Mouse (Mus musculus): ENCODE measurements around the gene Fam114a2. TPM values are rescaled to one million over a fixed set of nuclear protein-coding genes. Genes with fewer than 3 reads are reported as not detected.
A peak's percentile ranks its signal among the peaks of the same experiment; 100 is the strongest.

Gene Fam114a2
- polyA plus RNA-seq, 1 experiment from 2014 or later = 62.1 TPM

DNA sequence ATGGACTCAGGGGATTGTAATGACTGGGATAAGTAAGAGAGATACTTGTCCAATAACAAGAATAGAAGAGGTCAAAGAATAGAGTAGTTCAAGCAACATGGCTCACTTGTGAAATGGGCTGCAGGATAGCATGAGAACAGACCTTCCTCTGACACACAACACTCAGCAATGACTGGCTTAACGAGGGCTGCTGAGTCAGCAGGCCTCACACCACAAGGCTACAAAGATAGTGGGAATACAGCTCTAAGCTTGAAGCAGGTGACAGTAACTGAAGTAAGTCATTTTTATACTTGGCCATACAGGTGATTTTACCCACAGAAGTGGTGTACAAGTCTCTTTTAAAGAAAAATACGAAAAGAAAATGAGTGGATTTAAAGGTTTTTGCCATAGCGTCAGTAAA, 7.5 kb upstream of the Fam114a2 start:
- no peak for ATAC-seq (ENCODE audit: low FRiP score)
- H3K36me3 ChIP-seq (ENCODE audit: control insufficient read depth, insufficient read depth, low read length) = peaks cover 7% of the 10 kb centered on the region; the same call in 1 of the 2 replicates

DNA sequence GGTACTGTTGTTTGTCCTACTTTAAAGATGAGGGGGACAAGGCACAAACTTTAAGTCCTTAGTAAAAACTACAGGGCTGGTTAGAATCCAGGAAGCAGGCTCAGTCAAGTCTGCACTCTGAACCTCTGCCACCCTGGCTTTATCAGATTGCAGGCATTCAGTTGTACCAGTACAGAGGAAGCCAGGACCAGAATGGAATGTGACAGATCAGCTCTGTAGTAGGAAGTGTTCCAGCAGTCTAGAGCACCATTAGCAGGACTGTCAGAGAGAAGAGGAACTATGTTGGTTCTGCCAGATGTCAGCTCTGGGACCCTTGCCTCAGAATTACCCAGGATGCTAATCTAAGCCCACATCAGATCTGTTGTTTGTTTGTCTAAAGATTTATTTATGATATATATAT, 6.2 kb upstream of the Fam114a2 start:
- no peak for ATAC-seq (ENCODE audit: low FRiP score)

More for the DNA sequence above, 7.5 kb upstream of the Fam114a2 start:
- H3K27ac ChIP-seq (ENCODE audit: low read depth, low read length) = no peak overlapping the region
- H3K4me2 ChIP-seq (replicated peaks; ENCODE audit: low read depth, low read length) = no peak overlapping the region
- no peak for DNase-seq (ENCODE audit: low spot score)
- H3K9me3 ChIP-seq (ENCODE audit: control insufficient read depth, low read length) = no peaks in the 10 kb centered on the region
- no peak overlapping the region for H3K4me3 ChIP-seq (ENCODE audit: low read depth, low read length)
- WGBS = 90% methylated on average over 3 of the region's 3 CpGs
- H3K9ac ChIP-seq (ENCODE audit: low read depth, low read length) = no peak overlapping the region
- H3K27me3 ChIP-seq (ENCODE audit: control insufficient read depth, insufficient read depth, low read length) = no peaks in the 10 kb centered on the region
- H3K4me1 ChIP-seq (replicated peaks; ENCODE audit: control insufficient read depth, insufficient read depth, low read length) = no peaks in the 10 kb centered on the region

DNA sequence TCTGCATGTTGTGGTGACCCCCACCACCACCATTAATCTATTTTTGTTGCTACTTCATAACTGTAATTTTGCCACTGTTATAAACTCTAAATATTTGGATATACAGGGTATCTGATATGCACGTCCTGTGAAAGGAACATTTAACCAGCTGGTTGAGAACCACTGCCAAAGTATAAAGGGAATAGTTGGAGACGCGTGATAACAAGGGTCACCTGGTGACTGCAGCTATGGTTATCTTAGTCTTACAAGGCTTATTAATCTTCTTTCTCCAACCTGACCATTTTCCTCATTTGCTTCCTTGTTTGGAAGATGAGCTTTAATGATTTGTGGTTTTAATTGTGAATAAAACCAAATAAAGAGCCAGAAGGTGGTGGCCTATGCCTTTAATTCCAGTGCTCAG, 5.0 kb upstream of the Fam114a2 start:
- no peak overlapping the region for H3K4me3 ChIP-seq (ENCODE audit: low read depth, low read length)
- no peaks in the 10 kb centered on the region for H3K9me3 ChIP-seq (ENCODE audit: control insufficient read depth, low read length)
- ATAC-seq (ENCODE audit: low FRiP score) (no peak), DNase-seq (ENCODE audit: low spot score) (no peak)
- no peak overlapping the region for H3K4me2 ChIP-seq (replicated peaks; ENCODE audit: low read depth, low read length)
- H3K36me3 ChIP-seq (ENCODE audit: control insufficient read depth, insufficient read depth, low read length) = no peaks in the 10 kb centered on the region
- no peak overlapping the region for H3K27ac ChIP-seq (ENCODE audit: low read depth, low read length)
- no peak overlapping the region for H3K9ac ChIP-seq (ENCODE audit: low read depth, low read length)
- 94% methylated on average over 3 of the region's 3 CpGs for WGBS
- H3K4me1 ChIP-seq (replicated peaks; ENCODE audit: control insufficient read depth, insufficient read depth, low read length) = no peaks in the 10 kb centered on the region
- H3K27me3 ChIP-seq (ENCODE audit: control insufficient read depth, insufficient read depth, low read length) = no peaks in the 10 kb centered on the region

More for the DNA sequence above, 6.2 kb upstream of the Fam114a2 start:
- H3K4me2 ChIP-seq (replicated peaks; ENCODE audit: low read depth, low read length) = no peak overlapping the region
- 0 out of 2 replicates have a peak, but pooled peaks cover 3% of the 10 kb centered on the region for H3K36me3 ChIP-seq (ENCODE audit: control insufficient read depth, insufficient read depth, low read length)
- H3K27ac ChIP-seq (ENCODE audit: low read depth, low read length) = no peak overlapping the region
- no peak overlapping the region for H3K9ac ChIP-seq (ENCODE audit: low read depth, low read length)
- H3K4me1 ChIP-seq (replicated peaks; ENCODE audit: control insufficient read depth, insufficient read depth, low read length) = no peaks in the 10 kb centered on the region
- no peak for DNase-seq (ENCODE audit: low spot score)
- H3K9me3 ChIP-seq (ENCODE audit: control insufficient read depth, low read length) = no peaks in the 10 kb centered on the region
- no peaks in the 10 kb centered on the region for H3K27me3 ChIP-seq (ENCODE audit: control insufficient read depth, insufficient read depth, low read length)
- H3K4me3 ChIP-seq (ENCODE audit: low read depth, low read length) = no peak overlapping the region

DNA sequence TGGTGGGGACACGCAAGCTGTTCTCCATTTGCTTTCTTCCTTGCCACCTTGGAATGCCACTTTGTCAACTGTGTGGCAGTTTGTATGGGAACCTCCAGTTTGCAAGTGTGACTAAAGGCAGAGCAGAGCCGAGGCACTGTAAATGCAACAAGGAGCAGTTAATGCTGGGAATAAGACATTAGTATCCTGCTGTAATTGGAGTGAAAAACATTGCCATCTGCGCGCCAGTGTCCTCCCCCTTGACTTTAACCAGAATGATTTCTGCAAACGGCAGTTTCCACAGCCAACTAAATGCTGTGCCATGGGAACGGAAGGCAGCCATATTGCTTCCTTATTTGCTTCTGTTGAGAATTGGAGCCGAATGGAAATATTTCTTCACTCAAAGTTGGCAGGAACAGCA, 3.6 kb upstream of the Fam114a2 start:
- no peak for ATAC-seq (ENCODE audit: low FRiP score)
- Histone ChIP-seq H3K4me1 (replicated peaks; ENCODE audit: control insufficient read depth, insufficient read depth, low read length) (no peaks in the 10 kb centered on the region), H3K27ac (ENCODE audit: low read depth, low read length) (no peak overlapping the region), H3K36me3 (ENCODE audit: control insufficient read depth, insufficient read depth, low read length) (no peaks in the 10 kb centered on the region), H3K9ac (ENCODE audit: low read depth, low read length) (no peak overlapping the region), H3K9me3 (ENCODE audit: control insufficient read depth, low read length) (no peaks in the 10 kb centered on the region), H3K4me3 (ENCODE audit: low read depth, low read length) (no peak overlapping the region), H3K27me3 (ENCODE audit: control insufficient read depth, insufficient read depth, low read length) (no peaks in the 10 kb centered on the region), H3K4me2 (replicated peaks; ENCODE audit: low read depth, low read length) (no peak overlapping the region)
- WGBS = 92% methylated on average over 7 of the region's 7 CpGs
- DNase-seq (ENCODE audit: low spot score) = no peak

DNA sequence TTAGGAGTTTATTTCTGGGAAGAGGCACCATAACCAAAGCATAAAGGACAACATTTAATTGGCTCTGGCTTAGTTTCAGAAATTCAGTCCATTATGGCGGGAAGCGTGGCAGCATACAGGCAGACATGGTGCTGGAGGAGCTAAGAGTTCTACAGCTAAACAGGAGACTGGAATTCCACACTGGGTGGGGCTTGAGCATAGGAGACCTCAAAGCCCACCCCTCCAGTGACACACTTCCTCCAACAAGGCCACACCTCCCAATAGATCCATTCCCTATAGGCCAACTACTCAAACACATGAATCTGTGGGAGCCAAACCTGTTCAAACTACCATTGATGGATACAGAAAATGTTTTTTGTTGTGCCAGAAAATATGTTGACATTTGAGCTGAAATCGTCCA, 2.8 kb upstream of the Fam114a2 start:
- no peaks in the 10 kb centered on the region for H3K4me1 ChIP-seq (replicated peaks; ENCODE audit: control insufficient read depth, insufficient read depth, low read length)
- no peaks in the 10 kb centered on the region for H3K27me3 ChIP-seq (ENCODE audit: control insufficient read depth, insufficient read depth, low read length)
- no peak for DNase-seq (ENCODE audit: low spot score)
- H3K27ac ChIP-seq (ENCODE audit: low read depth, low read length) = no peak overlapping the region
- 97% methylated on average over 3 of the region's 3 CpGs for WGBS
- H3K36me3 ChIP-seq (ENCODE audit: control insufficient read depth, insufficient read depth, low read length) = no peaks in the 10 kb centered on the region
- H3K4me3 ChIP-seq (ENCODE audit: low read depth, low read length) = no peak overlapping the region
- H3K9ac ChIP-seq (ENCODE audit: low read depth, low read length) = no peak overlapping the region
- ATAC-seq (ENCODE audit: low FRiP score) = no peak
- no peak overlapping the region for H3K4me2 ChIP-seq (replicated peaks; ENCODE audit: low read depth, low read length)
- no peaks in the 10 kb centered on the region for H3K9me3 ChIP-seq (ENCODE audit: control insufficient read depth, low read length)

DNA sequence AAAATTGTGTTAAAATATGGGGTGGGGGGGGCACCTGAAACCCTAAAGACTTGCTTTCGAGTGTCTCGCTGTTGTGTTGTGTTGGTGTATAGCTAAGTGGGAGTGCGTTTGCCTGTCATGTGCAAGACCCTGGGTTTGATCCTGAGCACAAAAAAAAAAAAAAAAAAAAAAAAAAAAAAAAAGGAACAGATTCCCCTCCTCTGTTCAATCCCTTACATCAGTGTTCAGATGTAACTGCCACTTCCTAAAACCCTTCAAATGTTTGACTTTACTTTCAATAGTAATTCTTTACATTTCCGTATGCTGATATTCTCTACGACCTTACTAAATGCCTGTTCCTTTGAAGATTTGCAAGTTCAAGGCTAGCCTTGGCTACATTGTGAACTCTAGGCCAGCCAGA, 887 bp upstream of the Fam114a2 start:
- H3K9ac ChIP-seq (ENCODE audit: low read depth, low read length) = peak overlapping the region; percentile 74; the same call in 1 of the 2 replicates
- no peaks in the 10 kb centered on the region for H3K36me3 ChIP-seq (ENCODE audit: control insufficient read depth, insufficient read depth, low read length)
- no peak for DNase-seq (ENCODE audit: low spot score)
- WGBS = 82% methylated on average over 5 of the region's 5 CpGs
- H3K4me3 ChIP-seq (ENCODE audit: low read depth, low read length) = peak overlapping the region; percentile 89
- H3K27me3 ChIP-seq (ENCODE audit: control insufficient read depth, insufficient read depth, low read length) = no peaks in the 10 kb centered on the region
- no peaks in the 10 kb centered on the region for H3K9me3 ChIP-seq (ENCODE audit: control insufficient read depth, low read length)
- H3K4me1 ChIP-seq (replicated peaks; ENCODE audit: control insufficient read depth, insufficient read depth, low read length) = no peaks in the 10 kb centered on the region
- ATAC-seq (ENCODE audit: low FRiP score) = no peak
- H3K27ac ChIP-seq (ENCODE audit: low read depth, low read length) = no peak overlapping the region
- peak overlapping the region; percentile 45 for H3K4me2 ChIP-seq (replicated peaks; ENCODE audit: low read depth, low read length)

DNA sequence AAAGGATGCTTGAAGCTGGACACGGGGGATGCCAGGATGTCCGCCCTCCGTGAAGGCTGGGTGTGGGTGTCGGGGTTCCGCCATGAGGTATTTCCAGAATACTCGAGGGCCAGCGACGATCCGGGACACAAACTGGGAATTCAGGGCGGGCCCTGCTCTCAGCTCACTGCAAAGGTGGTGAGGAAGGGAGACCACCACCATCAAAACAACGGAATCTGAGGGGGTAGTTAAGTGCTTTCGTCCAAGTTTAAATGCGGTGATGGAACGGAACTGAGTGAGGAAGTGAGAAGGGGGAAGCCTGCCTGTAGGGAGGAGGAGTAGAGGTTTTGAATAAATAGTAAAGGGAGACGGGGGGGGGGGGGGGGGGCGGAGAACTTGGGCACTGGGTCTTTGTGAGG, 333 bp upstream of the Fam114a2 start:
- no peaks in the 10 kb centered on the region for H3K27me3 ChIP-seq (ENCODE audit: control insufficient read depth, insufficient read depth, low read length)
- 0% methylated on average over 15 of the region's 16 CpGs for WGBS
- H3K4me2 ChIP-seq (replicated peaks; ENCODE audit: low read depth, low read length) = peak overlapping the region; percentile 45
- no peaks in the 10 kb centered on the region for H3K36me3 ChIP-seq (ENCODE audit: control insufficient read depth, insufficient read depth, low read length)
- peak; percentile 81; the same call in 1 of the 2 replicates for ATAC-seq (ENCODE audit: low FRiP score)
- H3K4me3 ChIP-seq (ENCODE audit: low read depth, low read length) = peak overlapping the region; percentile 89
- H3K9ac ChIP-seq (ENCODE audit: low read depth, low read length) = peak overlapping the region; percentile 74
- H3K27ac ChIP-seq (ENCODE audit: low read depth, low read length) = peak overlapping the region; percentile 77; the same call in 1 of the 2 replicates
- no peak for DNase-seq (ENCODE audit: low spot score)
- H3K9me3 ChIP-seq (ENCODE audit: control insufficient read depth, low read length) = no peaks in the 10 kb centered on the region
- no peaks in the 10 kb centered on the region for H3K4me1 ChIP-seq (replicated peaks; ENCODE audit: control insufficient read depth, insufficient read depth, low read length)

DNA sequence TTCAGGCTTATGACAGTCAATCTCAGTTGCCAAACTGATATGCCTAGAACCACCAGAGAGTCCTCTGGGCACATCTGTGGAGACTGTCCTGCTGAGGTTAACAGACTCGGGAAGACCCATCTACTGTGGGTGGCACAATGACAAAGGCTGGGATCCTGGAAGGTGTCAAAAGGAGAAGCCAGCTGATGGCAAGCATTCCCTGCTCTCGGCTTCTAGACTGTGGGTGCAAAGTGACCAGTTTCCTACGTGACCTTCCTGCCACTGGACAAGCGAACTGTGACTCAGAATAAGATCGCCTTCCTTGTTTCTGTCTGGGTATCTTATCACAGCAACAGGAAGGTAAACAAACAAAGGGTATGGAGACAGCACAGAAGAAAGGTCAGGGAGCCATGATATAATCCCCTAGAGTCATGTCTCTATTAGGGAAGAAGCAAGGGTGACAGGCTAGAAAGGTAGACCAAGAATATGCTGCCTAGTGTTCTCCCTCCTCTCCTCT, 1.4 kb downstream of the Fam114a2 start:
- Histone ChIP-seq H3K4me2 (replicated peaks; ENCODE audit: low read depth, low read length) (no peak overlapping the region), H3K27me3 (ENCODE audit: control insufficient read depth, insufficient read depth, low read length) (no peaks in the 10 kb centered on the region), H3K36me3 (ENCODE audit: control insufficient read depth, insufficient read depth, low read length) (no peaks in the 10 kb centered on the region), H3K4me3 (ENCODE audit: low read depth, low read length) (no peak overlapping the region), H3K27ac (ENCODE audit: low read depth, low read length) (no peak overlapping the region), H3K4me1 (replicated peaks; ENCODE audit: control insufficient read depth, insufficient read depth, low read length) (no peaks in the 10 kb centered on the region), H3K9ac (ENCODE audit: low read depth, low read length) (no peak overlapping the region), H3K9me3 (ENCODE audit: control insufficient read depth, low read length) (no peaks in the 10 kb centered on the region)
- 64% methylated on average over 5 of the region's 5 CpGs for WGBS
- DNase-seq (ENCODE audit: low spot score) (no peak), ATAC-seq (ENCODE audit: low FRiP score) (no peak)

DNA sequence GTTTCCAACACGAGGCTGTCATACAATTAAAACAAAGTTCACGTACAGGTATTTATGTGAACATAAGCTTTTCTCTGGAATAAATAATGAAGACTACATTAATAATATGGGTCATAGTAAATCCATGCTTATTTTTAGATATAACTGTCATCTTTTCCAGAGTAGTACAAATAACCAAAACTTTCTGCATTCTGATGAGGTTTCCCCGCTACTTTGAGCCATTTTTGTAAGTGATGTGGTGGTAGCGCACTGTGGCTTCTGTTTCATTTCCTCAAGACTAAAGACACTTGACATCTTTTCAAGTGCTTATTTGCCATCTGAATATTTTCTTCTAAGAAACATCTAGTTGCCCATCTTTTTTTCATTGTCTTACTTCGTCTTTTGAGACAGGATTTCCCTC, 3.2 kb downstream of the Fam114a2 start:
- WGBS = 92% methylated on average over 5 of the region's 5 CpGs
- Histone ChIP-seq H3K36me3 (ENCODE audit: control insufficient read depth, insufficient read depth, low read length) (no peaks in the 10 kb centered on the region), H3K9ac (ENCODE audit: low read depth, low read length) (no peak overlapping the region), H3K4me2 (replicated peaks; ENCODE audit: low read depth, low read length) (no peak overlapping the region), H3K4me3 (ENCODE audit: low read depth, low read length) (no peak overlapping the region), H3K27ac (ENCODE audit: low read depth, low read length) (no peak overlapping the region), H3K9me3 (ENCODE audit: control insufficient read depth, low read length) (no peaks in the 10 kb centered on the region), H3K27me3 (ENCODE audit: control insufficient read depth, insufficient read depth, low read length) (no peaks in the 10 kb centered on the region), H3K4me1 (replicated peaks; ENCODE audit: control insufficient read depth, insufficient read depth, low read length) (no peaks in the 10 kb centered on the region)
- ATAC-seq (ENCODE audit: low FRiP score) (no peak), DNase-seq (ENCODE audit: low spot score) (no peak)

Data from hindbrain, embryonic 11.5 days (tissue).